Mouse (Mus musculus) forebrain, embryonic 10.5 days (tissue): ENCODE results near the gene Ccnyl1. TPM values are rescaled to one million over a fixed set of nuclear protein-coding genes. Genes with fewer than 3 reads are reported as not detected.
A peak's percentile ranks its signal among the peaks of the same experiment; 100 is the strongest.

ENCODE experiments used
- DNase-seq: peaks from one replicate; pipeline ENCODE4 v3.0.0-alpha.2; 2017; ENCODE audit warnings: low spot score; ENCODE audit errors: extremely low spot score
- H3K27ac ChIP-seq: fragments of 300-500 bp; sonication (generic); 2 replicates; pipeline ENCODE4 v1.5.1; 2016; ENCODE audit warnings: mild to moderate bottlenecking
- H3K27me3 ChIP-seq: fragments of 300-500 bp; sonication (generic); 2 replicates; pipeline ENCODE4 v1.6.1; 2016; ENCODE audit warnings: mild to moderate bottlenecking; ENCODE audit not compliant: poor library complexity, severe bottlenecking
- H3K36me3 ChIP-seq: fragments of 300-500 bp; sonication (generic); replicated peaks from 2 replicates; pipeline ENCODE4 v1.6.1; 2016; ENCODE audit warnings: mild to moderate bottlenecking, moderate library complexity
- H3K4me1 ChIP-seq: fragments of 300-500 bp; sonication (generic); 2 replicates; pipeline ENCODE4 v1.6.1; 2016
- H3K4me3 ChIP-seq: fragments of 300-500 bp; sonication (generic); 2 replicates; pipeline ENCODE4 v1.5.1; 2016; ENCODE audit warnings: mild to moderate bottlenecking, moderate library complexity
- H3K9me3 ChIP-seq: fragments of 300-500 bp; sonication (generic); 2 replicates; pipeline ENCODE4 v1.6.1; 2016; ENCODE audit warnings: mild to moderate bottlenecking, moderate library complexity
- WGBS: fragments of 180-500 bp; shearing (Covaris S2); methylation state at CpG from one replicate; pipeline ENCODE4 v1.1.7; 2016; 5-methylcytosine and 5-hydroxymethylcytosine counted together
- polyA plus RNA-seq: library from polyadenylated mRNA; unstranded; fragments of >200 nt; fragmentation: Nextera tagmentation; extraction: Ambion mirVana; gene quantifications from 2 replicates; pipeline ENCODE4 v1.2.1, GENCODE M21; 2016

The Ccnyl1 gene
- polyA plus RNA-seq, 1 experiment from 2014 or later, result 7.0 TPM

DNA sequence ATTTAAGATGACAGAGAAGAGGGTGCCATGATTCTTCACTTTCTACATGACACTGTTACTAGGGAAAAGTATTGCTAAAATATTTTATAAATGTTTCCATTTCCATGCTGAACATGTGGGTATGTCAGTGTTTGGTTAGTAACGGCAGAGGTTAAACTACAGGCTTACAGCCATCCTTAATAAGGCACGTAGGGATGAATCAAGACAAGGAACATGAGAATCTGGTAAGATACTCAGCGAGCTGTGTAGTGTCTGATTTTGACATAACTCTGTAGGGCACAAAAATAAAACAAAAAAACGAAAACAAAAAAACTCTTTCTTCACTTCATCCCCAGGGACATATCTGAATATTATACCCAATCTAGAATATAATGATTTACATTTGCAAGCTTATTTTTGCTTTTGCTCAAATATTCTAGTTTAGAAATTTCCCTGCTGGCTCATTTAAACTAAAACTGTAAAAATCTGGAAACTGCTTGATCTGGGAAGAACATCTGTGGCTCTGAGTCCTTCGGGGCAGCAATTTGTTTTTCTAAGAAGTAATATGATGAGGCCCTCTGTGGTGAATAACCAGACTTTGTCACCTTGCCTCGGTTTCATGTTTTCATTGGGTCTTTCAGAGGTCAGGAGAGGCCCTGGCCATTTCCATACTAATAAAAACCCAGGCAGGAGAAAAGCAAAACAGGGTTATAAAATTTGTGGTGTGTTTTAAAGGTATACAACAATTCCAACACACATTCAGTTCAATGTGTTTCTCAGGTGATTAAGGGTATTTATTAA lies 14.0 kb upstream of the Ccnyl1 start:
- no peak for DNase-seq
- WGBS, result 68% methylated on average over 6 of the region's 6 CpGs
- no peaks in the 10 kb centered on the region; the same call in 1 of the 2 replicates for H3K9me3 ChIP-seq
- no peaks in the 10 kb centered on the region for H3K27me3 ChIP-seq
- no peak overlapping the region for H3K4me3 ChIP-seq
- no peaks in the 10 kb centered on the region for H3K36me3 ChIP-seq
- H3K4me1 ChIP-seq, result peaks cover 5% of the 10 kb centered on the region; the same call in 1 of the 2 replicates
- no peak overlapping the region for H3K27ac ChIP-seq

DNA sequence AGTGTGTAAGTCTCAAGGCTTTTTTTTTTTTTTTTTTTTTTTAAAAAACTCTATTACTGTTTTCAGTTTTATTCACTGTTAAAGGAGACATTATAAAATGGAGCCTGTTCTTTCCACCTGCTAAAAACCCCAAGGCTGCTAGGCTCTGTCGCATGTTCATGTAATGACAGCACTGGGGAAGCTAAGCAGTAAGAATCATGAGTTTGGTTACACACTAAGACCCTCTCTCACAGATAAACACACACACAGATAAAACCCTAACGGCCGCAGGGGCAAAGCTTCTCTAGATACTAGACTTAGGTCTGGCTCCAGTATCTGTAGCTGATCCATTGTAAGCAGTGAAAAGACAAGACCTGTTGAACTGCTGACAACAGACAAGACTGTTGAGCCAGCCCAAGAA lies 8.8 kb upstream of the Ccnyl1 start:
- peaks cover 5% of the 10 kb centered on the region; the same call in 1 of the 2 replicates for H3K4me1 ChIP-seq
- H3K9me3 ChIP-seq, result no peaks in the 10 kb centered on the region
- no peak overlapping the region for H3K27ac ChIP-seq
- peaks cover 16% of the 10 kb centered on the region for H3K36me3 ChIP-seq
- 92% methylated on average over 3 of the region's 3 CpGs for WGBS
- H3K27me3 ChIP-seq, result no peaks in the 10 kb centered on the region
- DNase-seq, result no peak
- no peak overlapping the region for H3K4me3 ChIP-seq

GRCm38 (mm10) chr1:64683039-64683438 lies 7.2 kb upstream of the Ccnyl1 start:
- Histone ChIP-seq H3K9me3 (no peaks in the 10 kb centered on the region), H3K4me1 (peaks cover under 1% of the 10 kb centered on the region; the same call in 1 of the 2 replicates), H3K27ac (no peak overlapping the region), H3K36me3 (peaks cover 16% of the 10 kb centered on the region), H3K4me3 (no peak overlapping the region), H3K27me3 (no peaks in the 10 kb centered on the region)
- 94% methylated on average over 3 of the region's 3 CpGs for WGBS
- DNase-seq, result no peak

- Histone ChIP-seq H3K9me3 (no peaks in the 10 kb centered on the region), H3K4me1 (peaks cover 7% of the 10 kb centered on the region), H3K27me3 (no peaks in the 10 kb centered on the region), H3K27ac (no peak overlapping the region), H3K4me3 (no peak overlapping the region), H3K36me3 (peaks cover 16% of the 10 kb centered on the region)
- DNase-seq, result no peak
- 92% methylated on average over 2 of the region's 2 CpGs for WGBS
Observed at GRCm38 (mm10) chr1:64684440-64684839, 5.8 kb upstream of the Ccnyl1 start.

- H3K4me3 ChIP-seq, result no peak overlapping the region
- H3K27me3 ChIP-seq, result no peaks in the 10 kb centered on the region
- DNase-seq, result no peak
- peaks cover 29% of the 10 kb centered on the region for H3K4me1 ChIP-seq
- peaks cover 8% of the 10 kb centered on the region for H3K36me3 ChIP-seq
- 82% methylated on average over 4 of the region's 4 CpGs for WGBS
- no peaks in the 10 kb centered on the region for H3K9me3 ChIP-seq
- H3K27ac ChIP-seq, result no peak overlapping the region
Observed at GRCm38 (mm10) chr1:64688046-64688445, 2.2 kb upstream of the Ccnyl1 start.

DNA sequence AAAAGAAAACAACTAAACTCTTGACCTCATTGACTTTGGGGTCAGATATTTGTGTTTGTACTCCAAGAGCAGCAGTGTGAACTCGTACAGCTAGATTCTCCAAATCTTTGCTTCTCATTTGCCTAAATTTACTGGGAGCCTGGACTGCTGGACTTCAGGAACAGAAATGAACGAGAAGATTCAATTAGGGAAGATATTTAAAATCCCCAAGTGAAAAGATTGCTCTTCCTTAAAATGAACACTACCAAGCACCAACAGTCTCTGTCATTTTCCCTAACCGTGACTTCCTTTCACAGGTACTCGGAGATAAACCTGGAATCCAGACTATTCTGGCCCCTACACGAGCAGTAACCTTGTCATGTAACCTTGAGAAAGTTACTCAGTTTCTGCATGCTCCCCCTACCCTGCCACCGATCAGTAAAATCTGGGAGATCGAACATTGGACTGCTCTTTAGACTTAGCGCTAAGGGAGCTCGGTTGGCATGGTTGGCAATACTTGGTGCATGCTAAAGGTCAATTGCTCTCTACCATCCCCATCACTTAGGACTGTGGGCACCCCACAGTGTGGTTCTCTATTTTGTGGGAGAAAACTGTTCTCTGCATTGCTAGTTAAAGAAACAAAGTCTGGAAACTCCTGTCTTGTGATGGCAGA lies 568 bp upstream of the Ccnyl1 start:
- peak overlapping the region; percentile 87 for H3K4me3 ChIP-seq
- peaks cover 2% of the 10 kb centered on the region; the same call in 1 of the 2 replicates for H3K36me3 ChIP-seq
- H3K9me3 ChIP-seq, result no peaks in the 10 kb centered on the region
- DNase-seq, result no peak
- peak overlapping the region; percentile 92 for H3K27ac ChIP-seq
- 34% methylated on average over 9 of the region's 9 CpGs for WGBS
- no peaks in the 10 kb centered on the region for H3K27me3 ChIP-seq
- peaks cover 32% of the 10 kb centered on the region for H3K4me1 ChIP-seq

- no peaks in the 10 kb centered on the region for H3K9me3 ChIP-seq
- H3K36me3 ChIP-seq, result 0 out of 2 replicates have a peak, but pooled peaks cover 3% of the 10 kb centered on the region
- peak overlapping the region; percentile 92 for H3K27ac ChIP-seq
- DNase-seq, result no peak
- H3K4me3 ChIP-seq, result peak overlapping the region; percentile 87
- H3K27me3 ChIP-seq, result no peaks in the 10 kb centered on the region
- under 1% methylated on average over 52 of the region's 55 CpGs for WGBS
- H3K4me1 ChIP-seq, result peaks cover 32% of the 10 kb centered on the region
Observed at GRCm38 (mm10) chr1:64691121-64691551, 881 bp downstream of the Ccnyl1 start.

DNA sequence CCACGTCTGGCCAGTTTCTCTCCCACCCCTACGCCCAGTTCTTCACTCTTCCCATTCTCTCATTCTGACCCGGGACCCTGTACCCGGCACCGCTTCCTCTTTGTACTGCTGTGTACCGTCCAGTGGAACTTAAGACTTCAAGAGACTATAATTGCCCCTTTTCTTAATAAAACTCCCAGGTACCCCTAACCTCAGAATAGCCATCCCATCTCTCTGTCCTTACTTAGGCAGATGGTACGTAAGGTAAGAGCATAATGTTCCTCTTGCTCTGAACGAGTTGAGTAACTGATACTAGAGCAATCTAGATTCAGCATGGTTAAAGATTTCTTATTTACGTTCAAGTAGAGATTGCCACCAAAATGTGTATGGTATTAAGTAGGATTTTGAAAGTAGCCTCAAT lies 1.3 kb downstream of the Ccnyl1 start:
- Histone ChIP-seq H3K4me3 (peak overlapping the region; percentile 87), H3K27me3 (no peaks in the 10 kb centered on the region), H3K27ac (peak overlapping the region; percentile 92), H3K4me1 (peaks cover 32% of the 10 kb centered on the region), H3K36me3 (0 out of 2 replicates have a peak, but pooled peaks cover 3% of the 10 kb centered on the region), H3K9me3 (no peaks in the 10 kb centered on the region)
- 3% methylated on average over 9 of the region's 9 CpGs for WGBS
- DNase-seq, result no peak

GRCm38 (mm10) chr1:64695156-64695555 lies 4.9 kb downstream of the Ccnyl1 start:
- 88% methylated on average over 3 of the region's 3 CpGs for WGBS
- H3K36me3 ChIP-seq, result 0 out of 2 replicates have a peak, but pooled peaks cover 3% of the 10 kb centered on the region
- peaks cover 18% of the 10 kb centered on the region for H3K4me1 ChIP-seq
- H3K4me3 ChIP-seq, result no peak overlapping the region
- no peak for DNase-seq
- no peak overlapping the region for H3K27ac ChIP-seq
- H3K27me3 ChIP-seq, result no peaks in the 10 kb centered on the region
- H3K9me3 ChIP-seq, result no peaks in the 10 kb centered on the region

DNA sequence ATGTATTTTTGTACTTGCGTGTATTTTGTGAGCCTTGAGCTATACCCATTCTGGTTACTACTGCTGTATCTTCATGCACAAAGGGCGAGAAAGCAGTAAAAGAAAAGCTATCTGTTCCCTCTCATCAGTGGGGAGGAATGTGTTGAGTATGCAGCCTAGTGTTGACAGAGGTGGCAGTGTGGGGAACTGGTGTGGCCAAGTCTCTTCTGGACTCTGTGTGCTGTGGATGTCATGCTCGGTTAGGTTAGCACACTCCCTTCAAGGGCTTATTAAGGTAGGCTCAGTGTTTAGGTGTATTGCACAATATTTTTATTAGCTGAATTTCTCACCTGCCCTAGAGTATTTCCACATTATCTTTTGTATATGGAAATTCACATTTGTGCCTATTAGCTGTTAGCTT lies 11.5 kb downstream of the Ccnyl1 start:
- H3K36me3 ChIP-seq, result peaks cover 48% of the 10 kb centered on the region
- H3K9me3 ChIP-seq, result no peaks in the 10 kb centered on the region
- H3K27ac ChIP-seq, result no peak overlapping the region
- no peaks in the 10 kb centered on the region for H3K27me3 ChIP-seq
- 89% methylated on average over 3 of the region's 3 CpGs for WGBS
- H3K4me1 ChIP-seq, result no peaks in the 10 kb centered on the region
- no peak for DNase-seq
- H3K4me3 ChIP-seq, result no peak overlapping the region

DNA sequence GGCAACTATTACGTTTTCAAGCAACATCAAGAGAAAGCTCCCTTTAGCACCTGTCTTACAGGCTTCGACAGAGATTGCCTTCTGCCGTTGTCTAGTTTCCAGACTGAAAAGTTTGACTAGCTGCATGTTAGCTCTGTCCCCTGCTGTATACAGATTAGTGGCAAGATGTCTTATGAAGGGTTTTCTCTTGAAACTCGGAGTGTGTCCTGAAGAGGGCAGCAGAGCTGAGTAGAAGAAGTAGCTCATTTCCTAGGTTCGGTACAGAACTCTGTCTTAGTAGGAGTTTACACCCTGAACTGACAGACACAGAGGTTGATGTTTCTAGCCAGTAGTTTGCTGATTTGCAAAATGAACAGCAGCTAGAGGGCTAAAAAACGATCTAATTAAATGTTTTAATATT lies 15.0 kb downstream of the Ccnyl1 start:
- H3K4me3 ChIP-seq, result no peak overlapping the region
- H3K27ac ChIP-seq, result no peak overlapping the region
- H3K4me1 ChIP-seq, result no peaks in the 10 kb centered on the region
- H3K27me3 ChIP-seq, result no peaks in the 10 kb centered on the region
- H3K36me3 ChIP-seq, result peaks cover 63% of the 10 kb centered on the region
- H3K9me3 ChIP-seq, result no peaks in the 10 kb centered on the region
- peak; percentile 31 for DNase-seq
- 50% methylated on average over 6 of the region's 6 CpGs for WGBS

DNA sequence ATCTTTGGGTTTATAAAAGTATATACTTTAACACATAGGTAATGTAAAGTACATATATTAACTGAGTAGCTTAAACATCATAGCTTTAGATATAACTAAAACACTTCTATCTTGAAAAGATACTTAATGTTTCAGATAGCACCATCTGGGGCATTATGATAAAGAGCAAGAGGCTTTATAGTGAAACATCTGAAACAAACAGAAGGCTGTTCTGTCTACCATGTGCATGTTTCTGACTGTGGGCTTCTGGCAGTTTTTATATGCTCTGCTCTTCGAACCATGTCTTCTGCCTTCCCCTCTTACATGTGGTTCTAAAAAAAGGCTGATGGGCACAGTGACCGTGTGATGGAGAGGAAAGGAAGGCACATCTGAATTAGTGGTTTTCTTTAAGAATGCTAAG lies 16.4 kb downstream of the Ccnyl1 start:
- Histone ChIP-seq H3K9me3 (no peaks in the 10 kb centered on the region), H3K4me3 (no peak overlapping the region), H3K36me3 (peaks cover 57% of the 10 kb centered on the region), H3K27me3 (no peaks in the 10 kb centered on the region), H3K27ac (no peak overlapping the region), H3K4me1 (no peaks in the 10 kb centered on the region)
- 97% methylated on average over 2 of the region's 2 CpGs for WGBS
- no peak for DNase-seq

DNA sequence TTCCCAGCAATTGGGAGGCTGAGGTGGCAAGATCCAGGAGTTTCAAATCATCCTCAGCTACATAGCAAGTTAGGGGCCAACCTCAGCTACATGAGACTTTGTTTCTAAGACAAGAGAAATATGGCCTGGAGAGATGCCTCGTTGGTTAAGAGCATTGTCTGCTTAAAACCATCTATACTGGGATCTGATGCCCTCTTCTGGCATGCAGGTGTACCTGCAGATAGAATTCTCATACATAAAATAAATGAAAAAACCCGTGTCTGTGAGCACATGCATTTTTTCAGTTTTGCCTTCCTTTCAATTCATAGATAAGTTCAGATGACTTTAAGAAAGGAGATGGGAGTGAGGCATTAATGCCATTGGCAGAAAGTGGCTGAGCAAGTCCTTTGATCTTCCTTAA lies 19.6 kb downstream of the Ccnyl1 start:
- no peaks in the 10 kb centered on the region for H3K9me3 ChIP-seq
- no peaks in the 10 kb centered on the region for H3K4me1 ChIP-seq
- no peaks in the 10 kb centered on the region for H3K27me3 ChIP-seq
- peaks cover 42% of the 10 kb centered on the region for H3K36me3 ChIP-seq
- H3K27ac ChIP-seq, result no peak overlapping the region
- no peak for DNase-seq
- H3K4me3 ChIP-seq, result no peak overlapping the region
- 33% methylated on average over 2 of the region's 2 CpGs for WGBS
